Mouse (Mus musculus): ENCODE results near the gene Dcun1d1.

GRCm38 (mm10) chr3:35970441-35970840, 33.2 kb upstream of the Dcun1d1 start:
- TF ChIP-seq POLR2A (IDR thresholded peaks at IDR 0.05; ENCODE audit: extremely low read depth, insufficient read depth, low read length) (no peak), CTCF (IDR thresholded peaks at IDR 0.05; ENCODE audit: extremely low read depth, insufficient read depth, low read length) (no peak)
